Mouse (Mus musculus) embryonic facial prominence, embryonic 14.5 days (tissue): ENCODE data around the gene Agrp. TPM values are rescaled to one million over a fixed set of nuclear protein-coding genes. Genes with fewer than 3 reads are reported as not detected.

Experiments
- ATAC-seq: fragments of 200-750 bp; cut with Nextera tagmentation; 2 replicates; pipeline ENCODE4 v1.8.0; 2017; ENCODE audit warnings: low read depth, moderate number of reproducible peaks, moderate TSS enrichment
- DNase-seq: peaks from one replicate; pipeline ENCODE4 v3.0.0-alpha.2; 2015; ENCODE audit warnings: low spot score
- H3K27ac ChIP-seq: fragments of 300-500 bp; sonication (generic); replicated peaks from 2 replicates; pipeline ENCODE4 v1.5.1; 2014; ENCODE audit warnings: low read depth, mild to moderate bottlenecking, low read length, moderate library complexity
- H3K27me3 ChIP-seq: fragments of 300-500 bp; sonication (generic); replicated peaks from 2 replicates; pipeline ENCODE4 v1.6.1; 2014; ENCODE audit warnings: low read length; ENCODE audit not compliant: control insufficient read depth, insufficient read depth
- H3K36me3 ChIP-seq: fragments of 300-500 bp; sonication (generic); 2 replicates; pipeline ENCODE4 v1.6.1; 2014; ENCODE audit warnings: low read length, mixed read lengths; ENCODE audit not compliant: control insufficient read depth, insufficient read depth
- H3K4me1 ChIP-seq: fragments of 300-500 bp; sonication (generic); 2 replicates; pipeline ENCODE4 v1.6.1; 2014; ENCODE audit warnings: antibody characterized with exemption, low read length; ENCODE audit not compliant: control insufficient read depth, insufficient read depth
- H3K4me2 ChIP-seq: fragments of 300-500 bp; sonication (generic); 2 replicates; pipeline ENCODE4 v1.6.1; 2014; ENCODE audit warnings: low read depth, mild to moderate bottlenecking, low read length, moderate library complexity, mixed read lengths
- H3K4me3 ChIP-seq: fragments of 300-500 bp; sonication (generic); 2 replicates; pipeline ENCODE4 v1.5.1; 2014; ENCODE audit warnings: low read depth, mild to moderate bottlenecking, low read length
- H3K9ac ChIP-seq: fragments of 300-500 bp; sonication (generic); 2 replicates; pipeline ENCODE4 v1.6.1; 2014; ENCODE audit warnings: low read depth, mild to moderate bottlenecking, low read length, moderate library complexity, mixed read lengths
- H3K9me3 ChIP-seq: fragments of 300-500 bp; sonication (generic); 2 replicates; pipeline ENCODE4 v1.6.1; 2016; ENCODE audit warnings: low read length; ENCODE audit not compliant: control insufficient read depth
- WGBS: fragments of 180-500 bp; shearing (Covaris S2); extraction: QIAGEN DNeasy Blood & Tissue Kit; methylation state at CpG from one replicate; pipeline ENCODE4 v1.1.7; 2014; 5-methylcytosine and 5-hydroxymethylcytosine counted together
- polyA plus RNA-seq: library from polyadenylated mRNA; unstranded; fragments of >200 nt; fragmentation: Nextera tagmentation; extraction: Ambion mirVana; gene quantifications from 2 replicates; pipeline ENCODE4 v1.2.1, GENCODE M21; 2014

The Agrp gene
- polyA plus RNA-seq, 1 experiment from 2014 or later: 1.7 TPM

- no peak overlapping the region for H3K4me2 ChIP-seq
- peaks cover 6% of the 10 kb centered on the region; the same call in 1 of the 2 replicates for H3K36me3 ChIP-seq
- no peaks in the 10 kb centered on the region; the same call in 1 of the 2 replicates for H3K4me1 ChIP-seq
- no peak overlapping the region for H3K4me3 ChIP-seq
- H3K27me3 ChIP-seq: no peaks in the 10 kb centered on the region
- DNase-seq (no peak), ATAC-seq (no peak)
- no peak overlapping the region for H3K27ac ChIP-seq
- WGBS: 82% methylated on average over 3 of the region's 3 CpGs
- no peak overlapping the region for H3K9ac ChIP-seq
- no peaks in the 10 kb centered on the region for H3K9me3 ChIP-seq
Observed at GRCm38 (mm10) chr8:105562863-105563262, 74.3 kb downstream of the Agrp start.

GRCm38 (mm10) chr8:105555230-105555629 lies 82.0 kb downstream of the Agrp start:
- H3K36me3 ChIP-seq: peaks cover 6% of the 10 kb centered on the region; the same call in 1 of the 2 replicates
- H3K4me1 ChIP-seq: no peaks in the 10 kb centered on the region
- no peak overlapping the region for H3K27ac ChIP-seq
- no peak overlapping the region for H3K9ac ChIP-seq
- no peak overlapping the region for H3K4me3 ChIP-seq
- ATAC-seq (no peak), DNase-seq (no peak)
- no peaks in the 10 kb centered on the region for H3K27me3 ChIP-seq
- WGBS: 81% methylated on average over 3 of the region's 3 CpGs
- no peaks in the 10 kb centered on the region for H3K9me3 ChIP-seq
- H3K4me2 ChIP-seq: no peak overlapping the region

GRCm38 (mm10) chr8:105554087-105554486 lies 83.1 kb downstream of the Agrp start:
- DNase-seq (peak; percentile 63), ATAC-seq (peak; percentile 72; the same call in 1 of the 2 replicates)
- Histone ChIP-seq H3K36me3 (0 out of 2 replicates have a peak, but pooled peaks cover 6% of the 10 kb centered on the region), H3K9ac (no peak overlapping the region), H3K4me3 (no peak overlapping the region), H3K9me3 (no peaks in the 10 kb centered on the region), H3K27me3 (no peaks in the 10 kb centered on the region), H3K4me1 (no peaks in the 10 kb centered on the region), H3K4me2 (no peak overlapping the region), H3K27ac (no peak overlapping the region)

- Histone ChIP-seq H3K4me1 (no peaks in the 10 kb centered on the region), H3K27me3 (no peaks in the 10 kb centered on the region), H3K27ac (no peak overlapping the region), H3K9ac (no peak overlapping the region), H3K36me3 (no peaks in the 10 kb centered on the region), H3K4me3 (no peak overlapping the region), H3K4me2 (no peak overlapping the region), H3K9me3 (no peaks in the 10 kb centered on the region)
- no peak for ATAC-seq
- 83% methylated on average over 1 of the region's 1 CpGs for WGBS
- no peak for DNase-seq
Observed at GRCm38 (mm10) chr8:105552824-105553223, 84.4 kb downstream of the Agrp start.

GRCm38 (mm10) chr8:105552032-105552431 lies 85.2 kb downstream of the Agrp start:
- Histone ChIP-seq H3K4me2 (no peak overlapping the region), H3K36me3 (no peaks in the 10 kb centered on the region), H3K27ac (no peak overlapping the region), H3K4me1 (0 out of 2 replicates have a peak, but pooled peaks cover 2% of the 10 kb centered on the region), H3K4me3 (no peak overlapping the region), H3K27me3 (no peaks in the 10 kb centered on the region), H3K9ac (no peak overlapping the region), H3K9me3 (no peaks in the 10 kb centered on the region)
- WGBS: 88% methylated on average over 2 of the region's 2 CpGs
- ATAC-seq: no peak
- DNase-seq: no peak

GRCm38 (mm10) chr8:105550083-105550482 lies 87.1 kb downstream of the Agrp start:
- Histone ChIP-seq H3K4me3 (no peak overlapping the region), H3K4me1 (0 out of 2 replicates have a peak, but pooled peaks cover 10% of the 10 kb centered on the region), H3K36me3 (no peaks in the 10 kb centered on the region), H3K27me3 (no peaks in the 10 kb centered on the region), H3K9me3 (no peaks in the 10 kb centered on the region), H3K4me2 (no peak overlapping the region), H3K9ac (no peak overlapping the region), H3K27ac (no peak overlapping the region)
- 76% methylated on average over 2 of the region's 2 CpGs for WGBS
- no peak for DNase-seq
- no peak for ATAC-seq

- Histone ChIP-seq H3K9ac (no peak overlapping the region), H3K4me2 (no peak overlapping the region), H3K36me3 (no peaks in the 10 kb centered on the region), H3K4me3 (no peak overlapping the region), H3K9me3 (no peaks in the 10 kb centered on the region), H3K27me3 (no peaks in the 10 kb centered on the region), H3K4me1 (0 out of 2 replicates have a peak, but pooled peaks cover 12% of the 10 kb centered on the region), H3K27ac (no peak overlapping the region)
- DNase-seq: no peak
- ATAC-seq: no peak
- WGBS: 100% methylated on average over 1 of the region's 1 CpGs
Observed at GRCm38 (mm10) chr8:105549506-105549905, 87.7 kb downstream of the Agrp start.

- H3K27ac ChIP-seq: no peak overlapping the region
- 0 out of 2 replicates have a peak, but pooled peaks cover 14% of the 10 kb centered on the region for H3K4me1 ChIP-seq
- no peak overlapping the region for H3K4me2 ChIP-seq
- 49% methylated on average over 6 of the region's 6 CpGs for WGBS
- no peak overlapping the region for H3K9ac ChIP-seq
- DNase-seq: no peak
- H3K27me3 ChIP-seq: no peaks in the 10 kb centered on the region
- no peaks in the 10 kb centered on the region for H3K9me3 ChIP-seq
- no peak for ATAC-seq
- no peak overlapping the region for H3K4me3 ChIP-seq
- H3K36me3 ChIP-seq: peaks cover 4% of the 10 kb centered on the region
Observed at GRCm38 (mm10) chr8:105546384-105547350, 90.5 kb downstream of the Agrp start.
